Mouse (Mus musculus): ENCODE measurements at regions not wholly inside any gene's neighbourhood (a gene's known extent, or its start where the extent isn't known, plus 50 kb on each side); places are given as distances from the start of the nearest gene placed in this dataset.

- peaks cover 19% of the 10 kb centered on the region for H3K4me1 ChIP-seq
- H3K4me3 ChIP-seq: no peak overlapping the region
- H3K36me3 ChIP-seq (replicated peaks): no peaks in the 10 kb centered on the region
- WGBS: 86% methylated on average over 4 of the region's 4 CpGs
- DNase-seq (ENCODE audit: extremely low spot score, low spot score): no peak
- no peak overlapping the region for H3K27ac ChIP-seq
- no peaks in the 10 kb centered on the region for H3K9me3 ChIP-seq
- peaks cover 8% of the 10 kb centered on the region for H3K27me3 ChIP-seq (ENCODE audit: poor library complexity, severe bottlenecking)
Measured at GRCm38 (mm10) chr1:75933831-75934230, 387.8 kb downstream of the Slc4a3 start.

- H3K4me3 ChIP-seq: no peak overlapping the region
- H3K36me3 ChIP-seq (replicated peaks): no peaks in the 10 kb centered on the region
- no peaks in the 10 kb centered on the region for H3K9me3 ChIP-seq
- 91% methylated on average over 4 of the region's 4 CpGs for WGBS
- H3K27ac ChIP-seq: no peak overlapping the region
- H3K27me3 ChIP-seq (ENCODE audit: poor library complexity, severe bottlenecking): peaks cover 2% of the 10 kb centered on the region; the same call in 1 of the 2 replicates
- no peak for DNase-seq (ENCODE audit: extremely low spot score, low spot score)
- H3K4me1 ChIP-seq: peaks cover 19% of the 10 kb centered on the region
Measured at GRCm38 (mm10) chr1:75934761-75935160, 388.7 kb downstream of the Slc4a3 start.

- DNase-seq (ENCODE audit: extremely low spot score, low spot score): no peak
- Histone ChIP-seq H3K4me1 (peaks cover 25% of the 10 kb centered on the region), H3K27me3 (ENCODE audit: poor library complexity, severe bottlenecking) (no peaks in the 10 kb centered on the region), H3K36me3 (replicated peaks) (no peaks in the 10 kb centered on the region), H3K27ac (0 out of 2 replicates have a peak overlapping the region, but pooled peaks have one; percentile 11), H3K4me3 (no peak overlapping the region), H3K9me3 (no peaks in the 10 kb centered on the region)
- WGBS: 79% methylated on average over 6 of the region's 6 CpGs
Measured at GRCm38 (mm10) chr1:75935866-75936265, 389.8 kb downstream of the Slc4a3 start.

DNA sequence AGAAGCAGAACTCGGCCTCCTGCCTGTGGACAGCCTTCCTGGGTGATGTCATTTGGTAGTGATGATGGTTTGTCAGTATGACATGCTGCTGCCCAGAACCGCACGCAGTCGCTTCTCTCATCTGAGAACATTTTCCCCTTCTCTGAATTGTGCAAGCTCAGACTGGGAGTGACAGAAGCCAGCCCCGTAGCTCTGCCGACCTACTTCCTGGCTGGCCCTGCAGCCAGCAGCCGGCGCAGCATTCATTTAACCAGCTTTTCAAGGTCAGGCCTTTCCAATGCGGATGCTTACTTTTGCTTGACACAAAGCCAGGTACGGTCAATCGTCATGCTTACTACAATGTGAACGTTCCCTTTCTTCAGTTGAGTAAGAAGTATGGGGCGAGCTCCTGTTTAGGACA lies 390.5 kb downstream of the Slc4a3 start:
- no peaks in the 10 kb centered on the region for H3K27me3 ChIP-seq (ENCODE audit: poor library complexity, severe bottlenecking)
- WGBS: 86% methylated on average over 13 of the region's 13 CpGs
- no peak overlapping the region for H3K4me3 ChIP-seq
- H3K4me1 ChIP-seq: peaks cover 23% of the 10 kb centered on the region
- no peaks in the 10 kb centered on the region for H3K9me3 ChIP-seq
- H3K36me3 ChIP-seq (replicated peaks): no peaks in the 10 kb centered on the region
- H3K27ac ChIP-seq: no peak overlapping the region
- no peak for DNase-seq (ENCODE audit: extremely low spot score, low spot score)

DNA sequence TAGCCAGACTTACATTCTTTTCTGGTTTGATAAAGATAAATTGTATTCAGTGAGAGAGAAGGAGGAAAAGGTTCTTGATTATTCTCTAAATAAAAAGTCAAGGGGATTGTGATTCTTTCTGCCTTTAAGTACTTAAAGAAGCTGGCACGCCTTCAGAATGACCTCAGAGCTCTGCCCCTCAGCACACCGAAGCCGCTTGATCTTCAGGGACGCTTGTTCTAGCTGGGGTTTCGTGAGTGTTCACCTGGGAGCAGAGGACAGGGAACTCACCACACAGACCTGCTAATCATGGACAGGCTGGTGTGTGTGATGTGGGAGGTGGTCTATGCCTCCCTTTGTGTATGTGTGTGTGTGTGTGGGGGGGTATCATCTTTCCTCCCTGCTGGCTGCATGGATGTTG lies 391.3 kb downstream of the Slc4a3 start:
- no peaks in the 10 kb centered on the region for H3K36me3 ChIP-seq (replicated peaks)
- no peak overlapping the region for H3K27ac ChIP-seq
- no peaks in the 10 kb centered on the region for H3K27me3 ChIP-seq (ENCODE audit: poor library complexity, severe bottlenecking)
- no peaks in the 10 kb centered on the region for H3K9me3 ChIP-seq
- no peak overlapping the region for H3K4me3 ChIP-seq
- peaks cover 20% of the 10 kb centered on the region for H3K4me1 ChIP-seq
- 82% methylated on average over 5 of the region's 5 CpGs for WGBS
- no peak for DNase-seq (ENCODE audit: extremely low spot score, low spot score)

DNA sequence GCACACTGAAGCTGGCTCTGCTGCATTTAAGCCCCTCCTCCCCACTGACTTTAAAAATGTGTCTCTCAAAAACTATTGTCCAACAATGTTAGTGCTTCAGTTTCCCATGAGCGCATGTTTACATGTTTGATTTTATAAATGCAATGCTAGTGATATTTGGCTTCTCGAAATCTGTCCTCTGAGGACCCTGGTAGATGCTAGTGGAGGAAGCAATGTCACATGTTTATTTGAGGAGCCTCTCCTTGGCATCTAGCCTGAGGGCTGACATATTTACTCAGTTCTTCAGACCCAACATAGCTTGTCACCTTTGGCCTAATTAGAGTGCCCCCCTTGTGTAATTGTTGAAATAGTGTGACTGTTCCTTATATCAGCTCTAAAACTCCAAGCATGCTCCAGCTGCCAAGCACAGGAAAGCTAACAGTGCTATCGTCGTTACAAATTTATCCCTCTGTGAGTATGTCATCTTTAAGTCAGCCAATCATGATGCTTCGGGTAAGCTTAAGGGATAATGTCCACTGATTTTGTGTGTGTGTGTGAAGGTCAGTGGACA lies 400.3 kb downstream of the Slc4a3 start:
- H3K36me3 ChIP-seq (replicated peaks): no peaks in the 10 kb centered on the region
- no peaks in the 10 kb centered on the region for H3K4me1 ChIP-seq
- no peaks in the 10 kb centered on the region; the same call in 1 of the 2 replicates for H3K9me3 ChIP-seq
- no peaks in the 10 kb centered on the region for H3K27me3 ChIP-seq (ENCODE audit: poor library complexity, severe bottlenecking)
- H3K27ac ChIP-seq: no peak overlapping the region
- no peak for DNase-seq (ENCODE audit: extremely low spot score, low spot score)
- 89% methylated on average over 5 of the region's 5 CpGs for WGBS
- no peak overlapping the region for H3K4me3 ChIP-seq

DNA sequence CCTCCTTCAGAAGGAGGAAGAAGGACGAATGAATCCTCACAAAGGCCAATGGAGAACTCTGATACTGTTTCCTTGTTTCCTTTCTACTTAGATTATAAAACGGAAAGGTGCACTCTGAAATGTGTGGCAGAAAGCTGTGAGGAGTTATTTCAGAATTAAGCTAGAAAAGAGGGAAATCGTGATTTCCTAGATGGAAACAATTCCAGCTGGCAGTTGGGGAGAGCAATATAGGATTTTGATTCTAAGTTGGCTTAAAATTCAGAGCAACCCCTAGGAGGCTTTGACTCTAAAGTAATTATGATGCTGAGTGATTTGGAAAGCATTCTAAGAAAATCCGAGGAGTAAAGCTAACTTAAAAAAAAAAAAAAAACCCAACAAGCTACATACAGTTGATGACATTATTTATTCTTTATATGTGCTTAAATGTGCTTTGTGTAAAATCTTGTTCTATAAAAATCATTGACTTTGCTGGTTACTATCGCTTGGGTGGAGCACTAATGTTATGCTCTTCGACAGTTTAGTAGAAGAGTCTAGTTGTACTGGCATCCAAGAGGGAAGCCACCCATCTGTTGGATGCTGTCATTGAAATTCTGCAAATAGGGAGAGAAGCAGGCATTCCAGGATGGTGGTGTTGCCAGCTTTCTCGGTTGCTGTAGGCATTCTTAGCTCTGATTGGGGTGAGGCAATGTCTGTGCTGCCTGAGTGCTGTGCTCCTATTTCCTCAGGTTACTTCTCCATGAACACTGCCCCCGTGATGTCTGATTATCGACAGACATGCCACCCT lies 432.3 kb downstream of the Slc4a3 start:
- Histone ChIP-seq H3K9me3 (no peaks in the 10 kb centered on the region), H3K4me3 (no peak overlapping the region), H3K36me3 (replicated peaks) (no peaks in the 10 kb centered on the region), H3K27me3 (ENCODE audit: poor library complexity, severe bottlenecking) (no peaks in the 10 kb centered on the region), H3K27ac (no peak overlapping the region), H3K4me1 (0 out of 2 replicates have a peak, but pooled peaks cover 4% of the 10 kb centered on the region)
- 92% methylated on average over 9 of the region's 9 CpGs for WGBS
- no peak for DNase-seq (ENCODE audit: extremely low spot score, low spot score)

- H3K36me3 ChIP-seq (replicated peaks): no peaks in the 10 kb centered on the region
- no peaks in the 10 kb centered on the region for H3K9me3 ChIP-seq
- no peak overlapping the region for H3K4me3 ChIP-seq
- 0 out of 2 replicates have a peak, but pooled peaks cover 9% of the 10 kb centered on the region for H3K4me1 ChIP-seq
- no peak for DNase-seq (ENCODE audit: extremely low spot score, low spot score)
- no peaks in the 10 kb centered on the region for H3K27me3 ChIP-seq (ENCODE audit: poor library complexity, severe bottlenecking)
- H3K27ac ChIP-seq: no peak overlapping the region
- WGBS: 79% methylated on average over 8 of the region's 8 CpGs
Measured at GRCm38 (mm10) chr1:75983057-75983456, 437.0 kb downstream of the Slc4a3 start.

GRCm38 (mm10) chr1:75983487-75983886 lies 437.4 kb downstream of the Slc4a3 start:
- H3K4me1 ChIP-seq: 0 out of 2 replicates have a peak, but pooled peaks cover 11% of the 10 kb centered on the region
- WGBS: 91% methylated on average over 3 of the region's 3 CpGs
- H3K4me3 ChIP-seq: no peak overlapping the region
- no peak overlapping the region for H3K27ac ChIP-seq
- H3K36me3 ChIP-seq (replicated peaks): no peaks in the 10 kb centered on the region
- no peak for DNase-seq (ENCODE audit: extremely low spot score, low spot score)
- no peaks in the 10 kb centered on the region for H3K27me3 ChIP-seq (ENCODE audit: poor library complexity, severe bottlenecking)
- H3K9me3 ChIP-seq: no peaks in the 10 kb centered on the region

GRCm38 (mm10) chr1:75988496-75988895 lies 442.4 kb downstream of the Slc4a3 start:
- H3K27ac ChIP-seq: 0 out of 2 replicates have a peak overlapping the region, but pooled peaks have one; percentile 15
- no peaks in the 10 kb centered on the region for H3K27me3 ChIP-seq (ENCODE audit: poor library complexity, severe bottlenecking)
- no peaks in the 10 kb centered on the region for H3K9me3 ChIP-seq
- 0 out of 2 replicates have a peak, but pooled peaks cover 6% of the 10 kb centered on the region for H3K4me1 ChIP-seq
- WGBS: 82% methylated on average over 3 of the region's 3 CpGs
- H3K36me3 ChIP-seq (replicated peaks): no peaks in the 10 kb centered on the region
- no peak for DNase-seq (ENCODE audit: extremely low spot score, low spot score)
- H3K4me3 ChIP-seq: no peak overlapping the region

- Histone ChIP-seq H3K4me3 (no peak overlapping the region), H3K4me1 (0 out of 2 replicates have a peak, but pooled peaks cover 4% of the 10 kb centered on the region), H3K36me3 (replicated peaks) (no peaks in the 10 kb centered on the region), H3K27ac (no peak overlapping the region), H3K9me3 (no peaks in the 10 kb centered on the region), H3K27me3 (ENCODE audit: poor library complexity, severe bottlenecking) (no peaks in the 10 kb centered on the region)
- WGBS: 98% methylated on average over 3 of the region's 3 CpGs
- no peak for DNase-seq (ENCODE audit: extremely low spot score, low spot score)
Measured at GRCm38 (mm10) chr1:75992039-75992438, 446.0 kb downstream of the Slc4a3 start.

DNA sequence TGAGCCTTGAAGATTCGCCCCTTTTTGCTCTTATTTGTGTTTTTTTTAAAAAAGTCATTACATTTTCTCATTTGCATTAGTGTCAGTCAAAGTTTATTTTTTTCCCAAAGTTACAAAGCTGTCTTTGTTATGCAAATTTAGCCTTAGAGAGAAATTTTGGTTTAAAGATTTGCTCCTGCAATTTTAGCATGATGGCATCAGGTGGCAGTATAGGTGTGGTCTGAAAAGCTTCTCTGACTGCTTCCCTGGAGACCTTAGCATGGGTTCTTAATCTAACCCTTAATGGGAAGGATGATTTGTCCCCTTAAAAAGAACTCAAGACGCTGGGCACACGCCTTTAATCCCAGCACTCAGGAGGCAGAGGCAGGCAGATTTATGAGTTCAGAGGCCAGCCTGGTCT lies 451.2 kb downstream of the Slc4a3 start:
- Histone ChIP-seq H3K4me1 (peaks cover 5% of the 10 kb centered on the region; the same call in 1 of the 2 replicates), H3K9me3 (no peaks in the 10 kb centered on the region), H3K36me3 (replicated peaks) (no peaks in the 10 kb centered on the region), H3K4me3 (no peak overlapping the region), H3K27ac (no peak overlapping the region), H3K27me3 (ENCODE audit: poor library complexity, severe bottlenecking) (no peaks in the 10 kb centered on the region)
- no peak for DNase-seq (ENCODE audit: extremely low spot score, low spot score)
- WGBS: 78% methylated on average over 3 of the region's 3 CpGs

GRCm38 (mm10) chr1:76001124-76001523 lies 455.1 kb downstream of the Slc4a3 start:
- H3K36me3 ChIP-seq (replicated peaks): no peaks in the 10 kb centered on the region
- H3K27ac ChIP-seq: no peak overlapping the region; the same call in 1 of the 2 replicates
- no peaks in the 10 kb centered on the region for H3K27me3 ChIP-seq (ENCODE audit: poor library complexity, severe bottlenecking)
- peaks cover 3% of the 10 kb centered on the region; the same call in 1 of the 2 replicates for H3K9me3 ChIP-seq
- peaks cover 5% of the 10 kb centered on the region; the same call in 1 of the 2 replicates for H3K4me1 ChIP-seq
- no peak for DNase-seq (ENCODE audit: extremely low spot score, low spot score)
- 87% methylated on average over 9 of the region's 9 CpGs for WGBS
- H3K4me3 ChIP-seq: no peak overlapping the region

Data from forebrain, embryonic 10.5 days (tissue).